Mouse (Mus musculus): ENCODE results near the gene Aif1l.

Gene Aif1l

GRCm38 (mm10) chr2:31950966-31951365 lies 1.0 kb downstream of the Aif1l start:
- in situ Hi-C loops (cut with MboI; ENCODE audit: unreplicated experiment in 2 of 2) = no loop called here

- in situ Hi-C loops (cut with MboI; ENCODE audit: unreplicated experiment in 2 of 2) = no loop called here
Measured at GRCm38 (mm10) chr2:31952236-31952635, 2.3 kb downstream of the Aif1l start.

- in situ Hi-C loops (cut with MboI; ENCODE audit: unreplicated experiment in 2 of 2) = no loop called here
Measured at GRCm38 (mm10) chr2:31952725-31953124, 2.8 kb downstream of the Aif1l start.

- in situ Hi-C loops (cut with MboI; ENCODE audit: unreplicated experiment in 2 of 2) = no loop called here
Measured at GRCm38 (mm10) chr2:31953687-31954086, 3.7 kb downstream of the Aif1l start.

- in situ Hi-C loops (cut with MboI; ENCODE audit: unreplicated experiment in 2 of 2) = no loop called here
Measured at GRCm38 (mm10) chr2:31954779-31955181, 4.8 kb downstream of the Aif1l start.

- in situ Hi-C loops (cut with MboI; ENCODE audit: unreplicated experiment in 2 of 2) = no loop called here
Measured at GRCm38 (mm10) chr2:31955686-31956085, 5.7 kb downstream of the Aif1l start.

GRCm38 (mm10) chr2:31957211-31957610 lies 7.3 kb downstream of the Aif1l start:
- in situ Hi-C loops (cut with MboI; ENCODE audit: unreplicated experiment in 2 of 2) = no loop called here

- in situ Hi-C loops (cut with MboI; ENCODE audit: unreplicated experiment in 2 of 2) = no loop called here
Measured at GRCm38 (mm10) chr2:31960986-31961385, 11.0 kb downstream of the Aif1l start.

GRCm38 (mm10) chr2:31961791-31962222 lies 11.9 kb downstream of the Aif1l start:
- in situ Hi-C loops (cut with MboI; ENCODE audit: unreplicated experiment in 2 of 2) = no loop called here

- in situ Hi-C loops (cut with MboI; ENCODE audit: unreplicated experiment in 2 of 2) = no loop called here
Measured at GRCm38 (mm10) chr2:31962501-31963224, 12.7 kb downstream of the Aif1l start.

GRCm38 (mm10) chr2:31963491-31963890 lies 13.6 kb downstream of the Aif1l start:
- in situ Hi-C loops (cut with MboI; ENCODE audit: unreplicated experiment in 2 of 2) = no loop called here

GRCm38 (mm10) chr2:31964191-31964590 lies 14.3 kb downstream of the Aif1l start:
- in situ Hi-C loops (cut with MboI; ENCODE audit: unreplicated experiment in 2 of 2) = no loop called here

- in situ Hi-C loops (cut with MboI; ENCODE audit: unreplicated experiment in 2 of 2) = loop anchor here (5.0 kb wide), 1 partner anchor 167 kb away; no protein-coding TSS in a partner anchor
Measured at GRCm38 (mm10) chr2:31965110-31965509, 15.2 kb downstream of the Aif1l start.

GRCm38 (mm10) chr2:31966801-31967200 lies 16.9 kb downstream of the Aif1l start:
- in situ Hi-C loops (cut with MboI; ENCODE audit: unreplicated experiment in 2 of 2) = loop anchor here (5.0 kb wide), 1 partner anchor 166 kb away; no protein-coding TSS in a partner anchor

- in situ Hi-C loops (cut with MboI; ENCODE audit: unreplicated experiment in 2 of 2) = loop anchor here in 1 of 2 experiments (5.0 kb wide), 1 partner anchor 310 kb away; no protein-coding TSS in a partner anchor
Measured at GRCm38 (mm10) chr2:31972589-31972988, 22.6 kb downstream of the Aif1l start.

GRCm38 (mm10) chr2:31974141-31974808 lies 24.3 kb downstream of the Aif1l start, which contains the start of gene Nup214:
Gene Nup214, plus strand, starts transcription at chr2:31974436.
- in situ Hi-C loops (cut with MboI; ENCODE audit: unreplicated experiment in 2 of 2) = loop anchor here in 1 of 2 experiments (5.0 kb wide), 1 partner anchor 308 kb away; no protein-coding TSS in a partner anchor

GRCm38 (mm10) chr2:31974809-31975371 lies 25.0 kb downstream of the Aif1l start:
- in situ Hi-C loops (cut with MboI; ENCODE audit: unreplicated experiment in 2 of 2) = loop anchor here (5.0 to 25.0 kb wide), 2 partner anchors 307 to 1963 kb away; no protein-coding TSS in a partner anchor

- in situ Hi-C loops (cut with MboI; ENCODE audit: unreplicated experiment in 2 of 2) = loop anchor here in 1 of 2 experiments (25.0 kb wide), 1 partner anchor 1975 kb away; no protein-coding TSS in a partner anchor
Measured at GRCm38 (mm10) chr2:31987774-31988173, 37.8 kb downstream of the Aif1l start.

- in situ Hi-C loops (cut with MboI; ENCODE audit: unreplicated experiment in 2 of 2) = loop anchor here in 1 of 2 experiments (25.0 kb wide), 1 partner anchor 1979 kb away; no protein-coding TSS in a partner anchor
Measured at GRCm38 (mm10) chr2:31990961-31991360, 41.0 kb downstream of the Aif1l start.

- in situ Hi-C loops (cut with MboI; ENCODE audit: unreplicated experiment in 2 of 2) = loop anchor here in 1 of 2 experiments (25.0 kb wide), 1 partner anchor 1983 kb away; no protein-coding TSS in a partner anchor
Measured at GRCm38 (mm10) chr2:31994896-31995295, 45.0 kb downstream of the Aif1l start.

GRCm38 (mm10) chr2:31996060-31996459 lies 46.1 kb downstream of the Aif1l start:
- in situ Hi-C loops (cut with MboI; ENCODE audit: unreplicated experiment in 2 of 2) = loop anchor here in 1 of 2 experiments (25.0 kb wide), 1 partner anchor 1984 kb away; no protein-coding TSS in a partner anchor

Data from v-Abl transformed pro-B cells (cell line).